32 mouse cellular contexts compared by ENCODE assay signal in genomic region chr9:120134529-120135160, GRCm38 (mm10). TPM values are rescaled to one million over a fixed set of nuclear protein-coding genes. Genes with fewer than 3 reads are reported as not detected.
A peak's percentile ranks its signal among the peaks of the same experiment; 100 is the strongest.
DNase-seq lines count a peak whose midpoint lies in the region; ATAC-seq and TF ChIP-seq lines count a peak whose summit lies in the region.
"Had no signal": no experiment of that assay in that cellular context is flagged by ENCODE, and none has a peak within 500 bp of the region (broad histone marks: within the 10 kb centered on the region; RNA-seq: fewer than 3 reads in every experiment).

No protein-coding gene starts in this region.

- in situ Hi-C loops in CH12.LX (cut with MboI; ENCODE audit: low pct_ligation_motif_present, low pct_unique_long_range_greater_than_20kb, low sequenced_read_pairs) = no loop called here

- no peak overlapping the region for H3K9ac ChIP-seq in hindbrain, embryonic 13.5 days
- no peak overlapping the region for H3K9ac ChIP-seq in hindbrain, embryonic 12.5 days
- H3K9ac ChIP-seq in liver, embryonic 12.5 days = no peak overlapping the region
- H3K9ac ChIP-seq in liver, postnatal 0 days (replicated peaks) = no peak overlapping the region
- no peak overlapping the region for H3K9ac ChIP-seq in CH12.LX (ENCODE audit: insufficient read depth, low read depth)
- H3K9ac ChIP-seq: forebrain, embryonic 12.5 days had no signal

- TF ChIP-seq EP300 in liver, postnatal 0 days (IDR thresholded peaks at IDR 0.05; ENCODE audit: low read depth) = no peak
- no peak for TF ChIP-seq EP300 in CH12.LX (IDR thresholded peaks at IDR 0.05; ENCODE audit: low read length)

- H3K4me1 ChIP-seq in hindbrain, embryonic 13.5 days (replicated peaks) = peaks cover 3% of the 10 kb centered on the region
- H3K4me1 ChIP-seq in hindbrain, embryonic 12.5 days = 0 out of 2 replicates have a peak, but pooled peaks cover 2% of the 10 kb centered on the region
- H3K4me1 ChIP-seq in liver, embryonic 12.5 days = peaks cover 23% of the 10 kb centered on the region
- no peaks in the 10 kb centered on the region for H3K4me1 ChIP-seq in liver, postnatal 0 days (ENCODE audit: insufficient read depth)
- H3K4me1 ChIP-seq in CH12.LX (ENCODE audit: control insufficient read depth in 1 of 2, insufficient read depth in 2 of 2) = peaks cover 7 to 42% of the 10 kb centered on the region in 2 experiments
- H3K4me1 ChIP-seq: forebrain, embryonic 12.5 days had no signal

- H3K79me2 ChIP-seq in CH12.LX (replicated peaks; ENCODE audit: control insufficient read depth, extremely low read depth, insufficient read depth, poor library complexity, severe bottlenecking) = peaks cover 3% of the 10 kb centered on the region; the same call in 1 of the 2 replicates

- no peak for DNase-seq in liver, postnatal 0 days
- DNase-seq in CH12.LX (ENCODE audit: extremely low read depth) = no peak
- DNase-seq in brain, adult 2 months (ENCODE audit: low read depth, low spot score) = peak; percentile 43
- DNase-seq in layer of hippocampus, postnatal 10 days (ENCODE audit: low spot score in 2 of 2) = no peak
- no peak for DNase-seq in left cerebral cortex, adult 8-10 months (ENCODE audit: low spot score in 2 of 2)
- DNase-seq: adrenal gland, postnatal 36 days; cerebellum, adult 11 months; cerebellum, adult 9-11 months; gastrocnemius, adult 2 months; kidney, postnatal 36 days; lung, adult 2 months; lung, postnatal 14 days had no signal

- peaks cover 35% of the 10 kb centered on the region for H3K36me3 ChIP-seq in hindbrain, embryonic 13.5 days
- peaks cover 33% of the 10 kb centered on the region for H3K36me3 ChIP-seq in hindbrain, embryonic 12.5 days
- H3K36me3 ChIP-seq in liver, embryonic 12.5 days = peaks cover 33% of the 10 kb centered on the region
- peaks cover 28% of the 10 kb centered on the region for H3K36me3 ChIP-seq in liver, postnatal 0 days (replicated peaks; ENCODE audit: insufficient read depth, low read length)
- peaks cover 32 to 37% of the 10 kb centered on the region in 2 experiments for H3K36me3 ChIP-seq in CH12.LX (replicated peaks in 1 of 2; ENCODE audit: control insufficient read depth in 1 of 2, insufficient read depth in 1 of 2, low read length in 1 of 2)

- no peak overlapping the region for H3K4me2 ChIP-seq in hindbrain, embryonic 13.5 days
- H3K4me2 ChIP-seq in hindbrain, embryonic 12.5 days (replicated peaks) = no peak overlapping the region
- no peak overlapping the region for H3K4me2 ChIP-seq in liver, embryonic 12.5 days
- no peak overlapping the region for H3K4me2 ChIP-seq in liver, postnatal 0 days (ENCODE audit: low read depth, low read length)
- H3K4me2 ChIP-seq in CH12.LX (ENCODE audit: insufficient read depth, low read depth, poor library complexity, severe bottlenecking) = no peak overlapping the region
- H3K4me2 ChIP-seq: forebrain, embryonic 12.5 days; heart, embryonic 11.5 days had no signal

- no peaks in the 10 kb centered on the region for H3K9me3 ChIP-seq in hindbrain, embryonic 13.5 days
- no peaks in the 10 kb centered on the region for H3K9me3 ChIP-seq in hindbrain, embryonic 12.5 days (replicated peaks)
- H3K9me3 ChIP-seq in liver, embryonic 12.5 days (replicated peaks) = no peaks in the 10 kb centered on the region
- no peaks in the 10 kb centered on the region for H3K9me3 ChIP-seq in liver, postnatal 0 days (ENCODE audit: low read length)
- H3K9me3 ChIP-seq in CH12.LX (replicated peaks; ENCODE audit: low read length) = no peaks in the 10 kb centered on the region
- H3K9me3 ChIP-seq: forebrain, embryonic 12.5 days had no signal

- dilution Hi-C loops in CH12.LX (cut with MboI; ENCODE audit: extremely low pct_ligation_motif_present, extremely low pct_unique_long_range_greater_than_20kb, low sequenced_read_pairs) = no loop called here

- no peak overlapping the region for H3K4me3 ChIP-seq in hindbrain, embryonic 13.5 days
- no peak overlapping the region for H3K4me3 ChIP-seq in hindbrain, embryonic 12.5 days
- H3K4me3 ChIP-seq in liver, embryonic 12.5 days = no peak overlapping the region
- H3K4me3 ChIP-seq in liver, postnatal 0 days (ENCODE audit: low read depth, low read length) = no peak overlapping the region
- no peak overlapping the region for H3K4me3 ChIP-seq in CH12.LX (replicated peaks in 1 of 3; ENCODE audit: low read depth in 2 of 3, low read length in 2 of 3, poor library complexity in 1 of 3)
- H3K4me3 ChIP-seq: forebrain, embryonic 12.5 days; gastrocnemius, adult 2 months had no signal

- 88% methylated on average over 13 of the region's 13 CpGs for WGBS in hindbrain, embryonic 13.5 days
- 86% methylated on average over 13 of the region's 13 CpGs for WGBS in hindbrain, embryonic 12.5 days
- WGBS in liver, embryonic 12.5 days (ENCODE audit: insufficient replicate concordance) = 74% methylated on average over 13 of the region's 13 CpGs
- WGBS in liver, postnatal 0 days (ENCODE audit: insufficient replicate concordance) = 73% methylated on average over 13 of the region's 13 CpGs

- no peak for TF ChIP-seq RAD21 in CH12.LX (IDR thresholded peaks at IDR 0.05; ENCODE audit: low read depth, low read length)

- H3K27ac ChIP-seq in hindbrain, embryonic 13.5 days = no peak overlapping the region
- H3K27ac ChIP-seq in hindbrain, embryonic 12.5 days = no peak overlapping the region
- peak overlapping the region; percentile 96 for H3K27ac ChIP-seq in liver, embryonic 12.5 days
- no peak overlapping the region for H3K27ac ChIP-seq in liver, postnatal 0 days (ENCODE audit: low read depth)
- H3K27ac ChIP-seq in CH12.LX (ENCODE audit: insufficient read depth, low read depth) = no peak overlapping the region
- H3K27ac ChIP-seq: gastrocnemius, adult 2 months had no signal

- TF ChIP-seq CTCF in liver, postnatal 0 days (IDR thresholded peaks at IDR 0.05; ENCODE audit: low read depth) = no peak
- TF ChIP-seq CTCF in CH12.LX (conservative IDR thresholded peaks at IDR 0.05 in 1 of 2, IDR thresholded peaks at IDR 0.05 in 1 of 2; ENCODE audit: low read depth in 2 of 2, low read length in 2 of 2) = no peak

- ATAC-seq in hindbrain, embryonic 13.5 days (ENCODE audit: low FRiP score) = peak; percentile 58; the same call in 1 of the 2 replicates
- ATAC-seq in hindbrain, embryonic 12.5 days (ENCODE audit: low FRiP score) = no peak
- ATAC-seq in liver, embryonic 12.5 days = no peak
- ATAC-seq in liver, postnatal 0 days = no peak

- no peaks in the 10 kb centered on the region for H3K27me3 ChIP-seq in hindbrain, embryonic 13.5 days
- H3K27me3 ChIP-seq in hindbrain, embryonic 12.5 days = no peaks in the 10 kb centered on the region
- H3K27me3 ChIP-seq in liver, embryonic 12.5 days (replicated peaks) = no peaks in the 10 kb centered on the region
- H3K27me3 ChIP-seq in liver, postnatal 0 days (ENCODE audit: insufficient read depth, low read length) = no peaks in the 10 kb centered on the region
- H3K27me3 ChIP-seq in CH12.LX (replicated peaks) = no peaks in the 10 kb centered on the region
- H3K27me3 ChIP-seq: forebrain, embryonic 12.5 days had no signal

- TF ChIP-seq POLR2A in CH12.LX (IDR thresholded peaks at IDR 0.05; ENCODE audit: low read depth, low read length) = peak; percentile 16; the same call in 1 of the 2 replicates

RNA-seq across cellular contexts. Expression of gene Rpsa, which starts 7.2 kb away (rescaled TPM):
- polyA plus RNA-seq in hindbrain, embryonic 13.5 days (2015; fragmentation: Nextera tagmentation; extraction: Ambion mirVana) = 905 and 920 TPM in 2 replicates
- 793 and 930 TPM in 2 replicates for polyA plus RNA-seq in hindbrain, embryonic 12.5 days (2016; fragmentation: Nextera tagmentation; extraction: Ambion mirVana)
- 1,191 and 1,263 TPM in 2 replicates for polyA plus RNA-seq in liver, embryonic 12.5 days (2016; fragmentation: Nextera tagmentation; extraction: Ambion mirVana)
- 681 and 692 TPM in 2 replicates for polyA plus RNA-seq in liver, postnatal 0 days (2015; fragmentation: Nextera tagmentation; extraction: Ambion mirVana)
- total RNA-seq in CH12.LX (2012; rRNA removed) (3,568 and 3,991 TPM in 2 replicates), CH12.LX (2014; rRNA removed) (4,012 and 4,053 TPM in 2 replicates)
- 3,250 and 3,563 TPM in 2 replicates for polyA plus RNA-seq in CH12.LX (2012; ENCODE audit: insufficient read length, low read depth)
- 100 to 1,000 TPM; 728 to 842 TPM for total RNA-seq in layer of hippocampus, postnatal 10 days (2021)
- 100 to 1,000 TPM; 420 to 493 (median 451) TPM for total RNA-seq in left cerebral cortex, adult 8-10 months (2022)

RNA-seq across cellular contexts. Expression of gene Mobp, which starts 14.9 kb away (rescaled TPM):
- not detected in 2 replicates for polyA plus RNA-seq in hindbrain, embryonic 13.5 days (2015; fragmentation: Nextera tagmentation; extraction: Ambion mirVana)
- not detected in 2 replicates for polyA plus RNA-seq in hindbrain, embryonic 12.5 days (2016; fragmentation: Nextera tagmentation; extraction: Ambion mirVana)
- polyA plus RNA-seq in liver, embryonic 12.5 days (2016; fragmentation: Nextera tagmentation; extraction: Ambion mirVana) = not detected in 2 replicates
- not detected in 2 replicates for polyA plus RNA-seq in liver, postnatal 0 days (2015; fragmentation: Nextera tagmentation; extraction: Ambion mirVana)
- total RNA-seq in CH12.LX (2012; rRNA removed) = not detected in 2 replicates
- total RNA-seq in CH12.LX (2014; rRNA removed) = not detected in 2 replicates
- 0.17 TPM in 1 of 2 replicates, not detected in the other for polyA plus RNA-seq in CH12.LX (2012; ENCODE audit: insufficient read length, low read depth)
- 10 to 100 TPM; 16.2 to 17.0 TPM for total RNA-seq in layer of hippocampus, postnatal 10 days (2021)
- total RNA-seq in left cerebral cortex, adult 8-10 months (2022) = 100 to 1,000 TPM; 408 to 480 (median 458) TPM
- total RNA-seq: common myeloid progenitor, adult 5-6 weeks; gastrocnemius, adult 2 months; hematopoietic stem cell, adult 5-6 weeks; liver, adult 2 months; megakaryocyte, adult 5-6 weeks; monocyte, adult 5-6 weeks had no signal
- polyA plus RNA-seq: C2C12; heart, embryonic 11.5 days; kidney, embryonic 14.5 days; liver, adult 2 months; lung, adult 2 months; neural tube, embryonic 11.5 days; small intestine, adult 2 months; thymus, postnatal 0 days had no signal

RNA-seq across cellular contexts. Expression of gene Slc25a38, which starts 24.5 kb away (rescaled TPM):
- polyA plus RNA-seq in hindbrain, embryonic 13.5 days (2015; fragmentation: Nextera tagmentation; extraction: Ambion mirVana) = 35.5 and 42.2 TPM in 2 replicates
- polyA plus RNA-seq in hindbrain, embryonic 12.5 days (2016; fragmentation: Nextera tagmentation; extraction: Ambion mirVana) = 35.0 and 38.0 TPM in 2 replicates
- polyA plus RNA-seq in liver, embryonic 12.5 days (2016; fragmentation: Nextera tagmentation; extraction: Ambion mirVana) = 142 and 144 TPM in 2 replicates
- 44.8 and 48.9 TPM in 2 replicates for polyA plus RNA-seq in liver, postnatal 0 days (2015; fragmentation: Nextera tagmentation; extraction: Ambion mirVana)
- total RNA-seq in CH12.LX (2012; rRNA removed) = 20.3 and 25.3 TPM in 2 replicates
- 22.3 and 24.3 TPM in 2 replicates for total RNA-seq in CH12.LX (2014; rRNA removed)
- polyA plus RNA-seq in CH12.LX (2012; ENCODE audit: insufficient read length, low read depth) = 24.4 and 26.1 TPM in 2 replicates
- total RNA-seq in layer of hippocampus, postnatal 10 days (2021) = 10 to 100 TPM; 23.6 to 26.7 TPM
- 10 to 100 TPM; 21.0 to 24.1 (median 22.5) TPM for total RNA-seq in left cerebral cortex, adult 8-10 months (2022)

RNA-seq across cellular contexts. Expression of gene Ccr8, which starts 42.7 kb away (rescaled TPM):
- not detected in 2 replicates for polyA plus RNA-seq in hindbrain, embryonic 13.5 days (2015; fragmentation: Nextera tagmentation; extraction: Ambion mirVana)
- polyA plus RNA-seq in hindbrain, embryonic 12.5 days (2016; fragmentation: Nextera tagmentation; extraction: Ambion mirVana) = not detected in 2 replicates
- not detected in 2 replicates for polyA plus RNA-seq in liver, embryonic 12.5 days (2016; fragmentation: Nextera tagmentation; extraction: Ambion mirVana)
- polyA plus RNA-seq in liver, postnatal 0 days (2015; fragmentation: Nextera tagmentation; extraction: Ambion mirVana) = not detected in 2 replicates
- not detected in 2 replicates for total RNA-seq in CH12.LX (2012; rRNA removed)
- total RNA-seq in CH12.LX (2014; rRNA removed) = not detected in 2 replicates
- not detected in 2 replicates for polyA plus RNA-seq in CH12.LX (2012; ENCODE audit: insufficient read length, low read depth)
- total RNA-seq in layer of hippocampus, postnatal 10 days (2021) = not detected
- not detected for total RNA-seq in left cerebral cortex, adult 8-10 months (2022)
- total RNA-seq: adrenal gland, postnatal 36 days; common myeloid progenitor, adult 5-6 weeks; gastrocnemius, adult 2 months; left cerebral cortex, adult 18-20 months; left cerebral cortex, postnatal 36 days; liver, adult 2 months; megakaryocyte, adult 5-6 weeks; monocyte, adult 5-6 weeks had no signal
- polyA plus RNA-seq: C2C12; embryonic facial prominence, embryonic 11.5 days; forebrain, embryonic 12.5 days; gonadal fat pad, adult 2 months; heart, embryonic 11.5 days; heart, postnatal 0 days; kidney, embryonic 14.5 days; neural tube, embryonic 11.5 days had no signal
